Mouse (Mus musculus) layer of hippocampus, adult 11-12 months (tissue): Measurements from ENCODE around the gene Gm10974.

Experiments
- DNase-seq: peaks from one replicate; pipeline ENCODE4 v3.0.0; 2022; ENCODE audit warnings: low spot score

The Gm10974 gene

GRCm38 (mm10) chr7:66365904-66366303 lies at the start of gene Gm10974:
Gene Gm10974, plus strand, starts transcription at chr7:66365905.
- DNase-seq: no peak

GRCm38 (mm10) chr7:66318147-66318546 lies 47.6 kb upstream of the Gm10974 start:
- no peak for DNase-seq

GRCm38 (mm10) chr7:66320996-66321395 lies 44.7 kb upstream of the Gm10974 start:
- DNase-seq: no peak

GRCm38 (mm10) chr7:66323252-66324015 lies 42.3 kb upstream of the Gm10974 start:
- DNase-seq: no peak

GRCm38 (mm10) chr7:66325419-66326053 lies 40.2 kb upstream of the Gm10974 start:
- DNase-seq: no peak

GRCm38 (mm10) chr7:66327516-66327915 lies 38.2 kb upstream of the Gm10974 start:
- DNase-seq: no peak

- no peak for DNase-seq
Measured at GRCm38 (mm10) chr7:66330610-66331009, 35.1 kb upstream of the Gm10974 start.

GRCm38 (mm10) chr7:66332340-66332739 lies 33.4 kb upstream of the Gm10974 start:
- DNase-seq: no peak

- no peak for DNase-seq
Measured at GRCm38 (mm10) chr7:66333906-66334500, 31.7 kb upstream of the Gm10974 start.

GRCm38 (mm10) chr7:66336955-66337354 lies 28.8 kb upstream of the Gm10974 start:
- DNase-seq: no peak

- no peak for DNase-seq
Measured at GRCm38 (mm10) chr7:66339625-66340024, 26.1 kb upstream of the Gm10974 start.

GRCm38 (mm10) chr7:66340044-66340443 lies 25.7 kb upstream of the Gm10974 start:
- DNase-seq: no peak

- peak; percentile 63 for DNase-seq
Measured at GRCm38 (mm10) chr7:66342323-66342722, 23.4 kb upstream of the Gm10974 start.

- DNase-seq: no peak
Measured at GRCm38 (mm10) chr7:66342831-66343230, 22.9 kb upstream of the Gm10974 start.

- no peak for DNase-seq
Measured at GRCm38 (mm10) chr7:66343307-66343706, 22.4 kb upstream of the Gm10974 start.

- no peak for DNase-seq
Measured at GRCm38 (mm10) chr7:66346959-66347663, 18.6 kb upstream of the Gm10974 start.

- DNase-seq: no peak
Measured at GRCm38 (mm10) chr7:66348588-66348987, 17.1 kb upstream of the Gm10974 start.

- no peak for DNase-seq
Measured at GRCm38 (mm10) chr7:66349670-66350069, 16.0 kb upstream of the Gm10974 start.

- DNase-seq: no peak
Measured at GRCm38 (mm10) chr7:66351074-66351473, 14.6 kb upstream of the Gm10974 start.

GRCm38 (mm10) chr7:66354911-66355310 lies 10.8 kb upstream of the Gm10974 start:
- DNase-seq: no peak

- no peak for DNase-seq
Measured at GRCm38 (mm10) chr7:66355791-66356522, 9.7 kb upstream of the Gm10974 start.

GRCm38 (mm10) chr7:66358461-66358860 lies 7.2 kb upstream of the Gm10974 start:
- no peak for DNase-seq
